Mouse (Mus musculus) brain, embryonic 14.5 days (tissue): Measurements from ENCODE around the gene Ildr2.

Experiments used
- CTCF ChIP-seq: fragments of 200-500 bp; IDR thresholded peaks from 2 replicates; pipeline ENCODE4 v1.5.1; 2012; ENCODE audit warnings: inconsistent platforms, mild to moderate bottlenecking, moderate library complexity, borderline replicate concordance; ENCODE audit not compliant: insufficient read depth, insufficient read length; ENCODE audit errors: extremely low read depth
- POLR2A ChIP-seq: fragments of 200-500 bp; IDR thresholded peaks from 2 replicates; pipeline ENCODE4 v1.6.1; 2012; ENCODE audit warnings: mild to moderate bottlenecking, inconsistent platforms, borderline replicate concordance; ENCODE audit not compliant: poor library complexity, insufficient read depth, insufficient read length, severe bottlenecking; ENCODE audit errors: extremely low read depth

- TF ChIP-seq POLR2A = no peak
- no peak for TF ChIP-seq CTCF
Observed at GRCm38 (mm10) chr1:166326421-166326820, 72.5 kb downstream of the Ildr2 start.
